Comparison of ENCODE assay signal across 31 mouse cellular contexts in the genomic region with DNA sequence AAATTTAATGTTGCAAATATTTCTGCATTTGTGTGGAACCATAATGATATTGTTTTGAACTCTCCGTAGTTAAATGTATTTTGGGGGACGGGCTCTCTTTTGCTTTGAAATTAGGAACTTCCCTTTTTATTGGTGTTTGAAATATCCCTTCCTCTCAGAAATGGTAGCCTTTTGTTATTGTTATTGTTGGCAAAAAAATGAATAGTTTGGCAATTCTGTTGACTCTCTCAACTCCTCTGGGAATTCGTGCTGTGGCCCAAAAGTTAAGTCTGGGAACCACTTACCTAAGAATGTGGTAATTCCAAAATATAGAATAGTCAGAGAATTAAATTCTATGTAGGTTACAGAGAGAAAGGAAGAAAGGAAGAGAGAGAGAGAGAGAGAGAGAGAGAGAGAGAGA. TPM values are rescaled to one million over a fixed set of nuclear protein-coding genes. Genes with fewer than 3 reads are reported as not detected.
"Had no signal": no experiment of that assay in that cellular context is flagged by ENCODE, and none has a peak within 500 bp of the region (broad histone marks: within the 10 kb centered on the region; RNA-seq: fewer than 3 reads in every experiment).

No protein-coding gene starts in this region.

- ATAC-seq: hindbrain, embryonic 16.5 days; inflammation-experienced regulatory T-cells, adult 6 months; intestine, embryonic 15.5 days; intestine, postnatal 0 days had no signal

- H3K4me2 ChIP-seq: heart, embryonic 12.5 days; hindbrain, embryonic 12.5 days; hindbrain, embryonic 14.5 days; intestine, embryonic 15.5 days; kidney, embryonic 15.5 days; limb, embryonic 12.5 days; liver, embryonic 11.5 days; liver, embryonic 13.5 days; liver, embryonic 15.5 days had no signal

- H3K9ac ChIP-seq: heart, embryonic 12.5 days; hindbrain, embryonic 12.5 days; hindbrain, embryonic 14.5 days; intestine, embryonic 15.5 days; kidney, embryonic 15.5 days; limb, embryonic 12.5 days; liver, embryonic 13.5 days; liver, embryonic 15.5 days had no signal

- H3K4me3 ChIP-seq: gastrocnemius, adult 2 months; heart, embryonic 10.5 days; heart, embryonic 12.5 days; hindbrain, embryonic 10.5 days; hindbrain, embryonic 12.5 days; intestine, embryonic 15.5 days; kidney, embryonic 15.5 days; layer of hippocampus, adult 2 months; left cerebral cortex, adult 2 months; limb, embryonic 10.5 days; limb, embryonic 12.5 days; liver, embryonic 13.5 days; liver, embryonic 15.5 days had no signal

- H3K27me3 ChIP-seq: hindbrain, embryonic 12.5 days; intestine, embryonic 15.5 days; kidney, embryonic 15.5 days; limb, embryonic 12.5 days; liver, embryonic 13.5 days; liver, embryonic 15.5 days had no signal

- H3K4me1 ChIP-seq: heart, embryonic 10.5 days; heart, embryonic 12.5 days; hindbrain, embryonic 10.5 days; hindbrain, embryonic 12.5 days; limb, embryonic 10.5 days; limb, embryonic 12.5 days; liver, embryonic 13.5 days; liver, embryonic 15.5 days had no signal

- H3K9me3 ChIP-seq: heart, embryonic 10.5 days; heart, embryonic 12.5 days; hindbrain, embryonic 10.5 days; hindbrain, embryonic 12.5 days; intestine, embryonic 15.5 days; limb, embryonic 10.5 days; liver, embryonic 13.5 days; liver, embryonic 15.5 days had no signal

- H3K36me3 ChIP-seq: heart, embryonic 10.5 days; heart, embryonic 12.5 days; hindbrain, embryonic 10.5 days; hindbrain, embryonic 12.5 days; intestine, embryonic 15.5 days; kidney, embryonic 15.5 days; limb, embryonic 10.5 days; limb, embryonic 12.5 days; liver, embryonic 13.5 days; liver, embryonic 15.5 days had no signal

- DNase-seq: gastrocnemius, adult 2 months; gastrocnemius, postnatal 10 days; gastrocnemius, postnatal 25 days; heart, adult 18-20 months; heart, postnatal 10 days; heart, postnatal 4 days; kidney, adult 18-20 months; kidney, adult 9 months; kidney, postnatal 10 days; kidney, postnatal 25 days; kidney, postnatal 4 days; liver; liver, embryonic 13.5 days had no signal

- H3K27ac ChIP-seq: gastrocnemius, adult 2 months; heart, embryonic 10.5 days; hindbrain, embryonic 10.5 days; hindbrain, embryonic 12.5 days; hindbrain, embryonic 14.5 days; intestine, embryonic 15.5 days; kidney, embryonic 15.5 days; layer of hippocampus, adult 2 months; left cerebral cortex, adult 2 months; limb, embryonic 10.5 days; limb, embryonic 12.5 days; liver, embryonic 13.5 days; liver, embryonic 15.5 days had no signal

RNA-seq across cellular contexts. Expression of gene Mep1a, which starts 17.6 kb away (rescaled TPM):
- polyA plus RNA-seq: heart, embryonic 10.5 days; heart, embryonic 12.5 days; heart, embryonic 14.5 days; hindbrain, embryonic 10.5 days; hindbrain, embryonic 12.5 days; inflammation-experienced regulatory T-cells, adult 6 months; limb, embryonic 10.5 days; limb, embryonic 12.5 days; liver, embryonic 11.5 days; liver, embryonic 13.5 days had no signal

RNA-seq across cellular contexts. Expression of gene Ankrd66, which starts 23.3 kb away (rescaled TPM):
- polyA plus RNA-seq: heart, embryonic 12.5 days; heart, embryonic 16.5 days; inflammation-experienced regulatory T-cells, adult 6 months; limb, embryonic 12.5 days; liver, embryonic 11.5 days; liver, embryonic 13.5 days; liver, embryonic 15.5 days had no signal
